Mouse (Mus musculus) lung, postnatal 0 days (tissue): ENCODE data around the gene Flt3.

Experiments
- CTCF ChIP-seq: IDR thresholded peaks from 2 replicates; pipeline ENCODE4 v1.5.1; 2016; ENCODE audit warnings: antibody characterized with exemption, mild to moderate bottlenecking
- EP300 ChIP-seq: IDR thresholded peaks from 2 replicates; pipeline ENCODE4 v1.6.1; 2016; ENCODE audit warnings: antibody characterized with exemption, mild to moderate bottlenecking, control low read depth

GRCm38 (mm10) chr5:147406135-147406534 is 5.8 kb upstream of the Flt3 start:
- no peak for TF ChIP-seq CTCF
- TF ChIP-seq EP300 = no peak
